Comparison of ENCODE assay signal across 18 mouse cellular contexts in the genomic region with DNA sequence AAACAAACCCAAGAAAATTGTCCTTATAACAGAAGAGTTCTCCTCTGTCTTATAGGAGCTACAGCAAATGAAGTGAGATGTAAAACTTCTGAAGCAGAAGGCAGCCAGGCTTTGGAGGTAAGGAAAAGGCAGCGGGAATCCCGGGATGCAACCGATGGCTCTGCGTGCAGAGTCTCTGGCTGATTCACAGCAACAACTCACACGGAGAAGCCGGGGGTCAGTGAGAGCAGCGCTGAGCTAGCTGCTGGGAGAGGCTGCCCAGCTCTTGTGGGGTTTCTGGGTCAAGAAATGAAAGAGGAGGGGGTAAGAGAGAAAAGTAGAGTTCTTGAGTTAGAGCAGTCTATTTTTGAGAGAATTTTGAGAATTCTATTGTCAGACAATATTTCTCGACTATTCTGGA.
DNase-seq lines count a peak whose midpoint lies in the region; ATAC-seq and TF ChIP-seq lines count a peak whose summit lies in the region.
"Had no signal": no experiment of that assay in that cellular context is flagged by ENCODE, and none has a peak within 500 bp of the region (broad histone marks: within the 10 kb centered on the region; RNA-seq: fewer than 3 reads in every experiment).

No protein-coding gene starts in this region.

- 41% methylated on average over 8 of the region's 8 CpGs for whole genome bisulfite sequencing in forebrain, embryonic 13.5 days
- WGBS in forebrain, embryonic 12.5 days = 47% methylated on average over 8 of the region's 8 CpGs
- 50% methylated on average over 8 of the region's 8 CpGs for WGBS in intestine, postnatal 0 days

- H3K4me2 ChIP-seq in forebrain, embryonic 13.5 days = no peak overlapping the region
- no peak overlapping the region for H3K4me2 ChIP-seq in forebrain, embryonic 12.5 days
- H3K4me2 ChIP-seq in intestine, postnatal 0 days (replicated peaks; ENCODE audit: low read depth) = peak overlapping the region; percentile 32; the same call in 1 of the 2 replicates
- H3K4me2 ChIP-seq: hindbrain, embryonic 13.5 days; limb, embryonic 15.5 days; midbrain, embryonic 12.5 days; stomach, embryonic 15.5 days had no signal

- H3K4me3 ChIP-seq in forebrain, embryonic 13.5 days = no peak overlapping the region
- H3K4me3 ChIP-seq in forebrain, embryonic 12.5 days (replicated peaks) = no peak overlapping the region
- no peak overlapping the region for H3K4me3 ChIP-seq in intestine, postnatal 0 days (ENCODE audit: low read depth, low read length)
- H3K4me3 ChIP-seq: erythroblast, embryonic 14.5 days; hindbrain, embryonic 13.5 days; limb, embryonic 15.5 days; midbrain, embryonic 12.5 days; stomach, embryonic 15.5 days had no signal

- TF ChIP-seq POLR2A in brain, embryonic 14.5 days (IDR thresholded peaks at IDR 0.05; ENCODE audit: borderline replicate concordance, extremely low read depth, insufficient read depth, insufficient read length, poor library complexity, severe bottlenecking) = no peak

- DNase-seq in kidney, postnatal 4 days = peak; percentile 22 to 29
- no peak for DNase-seq in kidney, adult 18-20 months
- peak; percentile 42 for DNase-seq in brain, embryonic 14.5 days (ENCODE audit: low read depth)
- DNase-seq in testis, postnatal 10 days (ENCODE audit: low spot score) = no peak
- DNase-seq: cerebellum, adult 8-10 months; gastrocnemius, postnatal 10 days; heart, adult 18-20 months; kidney, adult 11 months; liver, postnatal 0 days; lung, postnatal 36 days had no signal

- ATAC-seq in forebrain, embryonic 13.5 days = peak; percentile 44; the same call in 1 of the 2 replicates
- ATAC-seq in forebrain, embryonic 12.5 days (ENCODE audit: low FRiP score) = no peak
- ATAC-seq in intestine, postnatal 0 days = no peak
- ATAC-seq: liver, postnatal 0 days had no signal

- H3K27ac ChIP-seq in forebrain, embryonic 13.5 days = no peak overlapping the region
- H3K27ac ChIP-seq in forebrain, embryonic 12.5 days = no peak overlapping the region
- H3K27ac ChIP-seq in intestine, postnatal 0 days (ENCODE audit: low read depth, low read length) = no peak overlapping the region
- H3K27ac ChIP-seq: hindbrain, embryonic 13.5 days; limb, embryonic 15.5 days; midbrain, embryonic 12.5 days; stomach, embryonic 15.5 days had no signal

- no peak for TF ChIP-seq CTCF in brain, embryonic 14.5 days (IDR thresholded peaks at IDR 0.05; ENCODE audit: borderline replicate concordance, extremely low read depth, insufficient read depth, insufficient read length)
- TF ChIP-seq CTCF in intestine, postnatal 0 days (IDR thresholded peaks at IDR 0.05; ENCODE audit: low read depth) = no peak

- no peaks in the 10 kb centered on the region for H3K9me3 ChIP-seq in forebrain, embryonic 13.5 days (replicated peaks)
- H3K9me3 ChIP-seq in forebrain, embryonic 12.5 days = no peaks in the 10 kb centered on the region
- H3K9me3 ChIP-seq in intestine, postnatal 0 days (ENCODE audit: control insufficient read depth) = no peaks in the 10 kb centered on the region
- H3K9me3 ChIP-seq: hindbrain, embryonic 13.5 days; limb, embryonic 15.5 days; midbrain, embryonic 12.5 days; stomach, embryonic 15.5 days had no signal

- H3K4me1 ChIP-seq in forebrain, embryonic 13.5 days = peaks cover 8% of the 10 kb centered on the region
- peaks cover 6% of the 10 kb centered on the region for H3K4me1 ChIP-seq in forebrain, embryonic 12.5 days
- no peaks in the 10 kb centered on the region for H3K4me1 ChIP-seq in intestine, postnatal 0 days (replicated peaks; ENCODE audit: control insufficient read depth, insufficient read depth, low read length)
- H3K4me1 ChIP-seq: hindbrain, embryonic 13.5 days; limb, embryonic 15.5 days; stomach, embryonic 15.5 days had no signal

- no peak overlapping the region for H3K9ac ChIP-seq in forebrain, embryonic 13.5 days
- H3K9ac ChIP-seq in forebrain, embryonic 12.5 days = no peak overlapping the region
- H3K9ac ChIP-seq in intestine, postnatal 0 days (ENCODE audit: low read depth, low read length) = no peak overlapping the region
- H3K9ac ChIP-seq: hindbrain, embryonic 13.5 days; limb, embryonic 15.5 days; liver, postnatal 0 days; midbrain, embryonic 12.5 days; stomach, embryonic 15.5 days had no signal

- no peaks in the 10 kb centered on the region for H3K27me3 ChIP-seq in forebrain, embryonic 13.5 days
- H3K27me3 ChIP-seq in forebrain, embryonic 12.5 days = no peaks in the 10 kb centered on the region
- H3K27me3 ChIP-seq in intestine, postnatal 0 days (replicated peaks; ENCODE audit: control insufficient read depth, insufficient read depth, low read length) = no peaks in the 10 kb centered on the region
- H3K27me3 ChIP-seq: hindbrain, embryonic 13.5 days; limb, embryonic 15.5 days; midbrain, embryonic 12.5 days; stomach, embryonic 15.5 days had no signal

- peaks cover 12% of the 10 kb centered on the region for H3K36me3 ChIP-seq in forebrain, embryonic 13.5 days (ENCODE audit: poor library complexity, severe bottlenecking)
- peaks cover 7% of the 10 kb centered on the region; the same call in 1 of the 2 replicates for H3K36me3 ChIP-seq in forebrain, embryonic 12.5 days (replicated peaks)
- no peaks in the 10 kb centered on the region for H3K36me3 ChIP-seq in intestine, postnatal 0 days (ENCODE audit: control insufficient read depth, insufficient read depth)
- H3K36me3 ChIP-seq: limb, embryonic 15.5 days; stomach, embryonic 15.5 days had no signal

Comparison
In these comparisons a context has a peak if more than half of its experiments do, and no peak if none do; other contexts are left out.
1. DNase-seq: peak in kidney, postnatal 4 days (2 of 2) and brain, embryonic 14.5 days (single experiment); none in kidney, adult 18-20 months (single experiment) and testis, postnatal 10 days (single experiment).